Mouse (Mus musculus) stomach, embryonic 16.5 days (tissue): ENCODE measurements around the gene Arhgef5. TPM values are rescaled to one million over a fixed set of nuclear protein-coding genes. Genes with fewer than 3 reads are reported as not detected.
A peak's percentile ranks its signal among the peaks of the same experiment; 100 is the strongest.

Source experiments
- ATAC-seq: fragments of 200-750 bp; cut with Nextera tagmentation; 2 replicates; pipeline ENCODE4 v1.8.0; 2017; ENCODE audit warnings: moderate number of reproducible peaks, moderate TSS enrichment; ENCODE audit not compliant: insufficient read depth, low FRiP score
- H3K27ac ChIP-seq: fragments of 300-500 bp; sonication (generic); 2 replicates; pipeline ENCODE4 v1.5.1; 2014; ENCODE audit warnings: low read length
- H3K27me3 ChIP-seq: fragments of 300-500 bp; sonication (generic); 2 replicates; pipeline ENCODE4 v1.6.1; 2014; ENCODE audit warnings: low read length, control low read depth, mixed read lengths; ENCODE audit not compliant: control insufficient read depth, insufficient read depth
- H3K36me3 ChIP-seq: fragments of 300-500 bp; sonication (generic); 2 replicates; pipeline ENCODE4 v1.6.1; 2014; ENCODE audit warnings: low read length; ENCODE audit not compliant: control insufficient read depth, insufficient read depth
- H3K4me1 ChIP-seq: fragments of 300-500 bp; sonication (generic); 2 replicates; pipeline ENCODE4 v1.6.1; 2014; ENCODE audit warnings: low read length, control low read depth, mixed read lengths; ENCODE audit not compliant: control insufficient read depth, insufficient read depth
- H3K4me2 ChIP-seq: fragments of 300-500 bp; sonication (generic); 2 replicates; pipeline ENCODE4 v1.6.1; 2014; ENCODE audit warnings: low read depth, low read length, mixed read lengths
- H3K4me3 ChIP-seq: fragments of 300-500 bp; sonication (generic); replicated peaks from 2 replicates; pipeline ENCODE4 v1.5.1; 2014; ENCODE audit warnings: mild to moderate bottlenecking, low read length
- H3K9ac ChIP-seq: fragments of 300-500 bp; sonication (generic); 2 replicates; pipeline ENCODE4 v1.6.1; 2014; ENCODE audit warnings: low read length
- H3K9me3 ChIP-seq: fragments of 300-500 bp; sonication (generic); replicated peaks from 2 replicates; pipeline ENCODE4 v1.6.1; 2016; ENCODE audit warnings: low read length, control low read depth; ENCODE audit not compliant: control insufficient read depth
- WGBS: fragments of 180-500 bp; shearing (Covaris S2); extraction: QIAGEN DNeasy Blood & Tissue Kit; methylation state at CpG from one replicate; pipeline ENCODE4 v1.1.7; 2014; 5-methylcytosine and 5-hydroxymethylcytosine counted together
- polyA plus RNA-seq: library from polyadenylated mRNA; unstranded; fragments of >200 nt; fragmentation: Nextera tagmentation; extraction: Ambion mirVana; gene quantifications from 2 replicates; pipeline ENCODE4 v1.2.1, GENCODE M21; 2015

Gene Arhgef5
- polyA plus RNA-seq, 1 experiment from 2014 or later = 21.0 TPM

GRCm38 (mm10) chr6:43309454-43309853, 44.1 kb downstream of the Arhgef5 start, which contains the start of gene Nobox:
Nobox (minus strand) TSS chr6:43309554.
- WGBS = 65% methylated on average over 16 of the region's 16 CpGs
- Histone ChIP-seq H3K27me3 (no peaks in the 10 kb centered on the region), H3K4me1 (no peaks in the 10 kb centered on the region), H3K9me3 (no peaks in the 10 kb centered on the region), H3K9ac (no peak within 1 kb of the TSS), H3K4me2 (no peak within 1 kb of the TSS), H3K27ac (0 out of 2 replicates have a peak within 1 kb of the TSS, but pooled peaks have one; percentile 14), H3K36me3 (no peaks in the 10 kb centered on the region), H3K4me3 (no peak within 1 kb of the TSS)
- no peak; the same call in 1 of the 2 replicates for ATAC-seq

GRCm38 (mm10) chr6:43310071-43310470, 44.7 kb downstream of the Arhgef5 start:
- no peaks in the 10 kb centered on the region for H3K36me3 ChIP-seq
- no peak for ATAC-seq
- no peaks in the 10 kb centered on the region for H3K9me3 ChIP-seq
- H3K27ac ChIP-seq = no peak overlapping the region
- H3K27me3 ChIP-seq = no peaks in the 10 kb centered on the region
- no peak overlapping the region for H3K4me3 ChIP-seq
- no peak overlapping the region for H3K9ac ChIP-seq
- no peak overlapping the region for H3K4me2 ChIP-seq
- WGBS = 37% methylated on average over 6 of the region's 6 CpGs
- no peaks in the 10 kb centered on the region for H3K4me1 ChIP-seq

GRCm38 (mm10) chr6:43312546-43312945, 47.2 kb downstream of the Arhgef5 start:
- Histone ChIP-seq H3K4me3 (no peak overlapping the region), H3K4me1 (no peaks in the 10 kb centered on the region), H3K9me3 (no peaks in the 10 kb centered on the region), H3K27me3 (no peaks in the 10 kb centered on the region), H3K4me2 (no peak overlapping the region), H3K27ac (no peak overlapping the region), H3K9ac (no peak overlapping the region), H3K36me3 (no peaks in the 10 kb centered on the region)
- no peak for ATAC-seq

GRCm38 (mm10) chr6:43312961-43313656, 47.7 kb downstream of the Arhgef5 start:
- H3K4me3 ChIP-seq = no peak overlapping the region
- H3K9me3 ChIP-seq = no peaks in the 10 kb centered on the region
- 60% methylated on average over 8 of the region's 8 CpGs for WGBS
- no peak overlapping the region for H3K27ac ChIP-seq
- no peaks in the 10 kb centered on the region for H3K36me3 ChIP-seq
- H3K9ac ChIP-seq = no peak overlapping the region
- no peaks in the 10 kb centered on the region for H3K27me3 ChIP-seq
- no peak for ATAC-seq
- no peaks in the 10 kb centered on the region for H3K4me1 ChIP-seq
- H3K4me2 ChIP-seq = no peak overlapping the region

GRCm38 (mm10) chr6:43333479-43333878, 68.1 kb downstream of the Arhgef5 start:
- Histone ChIP-seq H3K9me3 (no peaks in the 10 kb centered on the region), H3K9ac (no peak overlapping the region), H3K36me3 (no peaks in the 10 kb centered on the region), H3K4me1 (peaks cover 4% of the 10 kb centered on the region; the same call in 1 of the 2 replicates), H3K4me3 (no peak overlapping the region), H3K27ac (no peak overlapping the region), H3K4me2 (no peak overlapping the region), H3K27me3 (no peaks in the 10 kb centered on the region)
- WGBS = 61% methylated on average over 4 of the region's 4 CpGs
- ATAC-seq = no peak

GRCm38 (mm10) chr6:43335619-43336234, 70.3 kb downstream of the Arhgef5 start:
- H3K27ac ChIP-seq = no peak overlapping the region
- no peak overlapping the region for H3K9ac ChIP-seq
- 47% methylated on average over 3 of the region's 3 CpGs for WGBS
- no peak for ATAC-seq
- H3K9me3 ChIP-seq = no peaks in the 10 kb centered on the region
- peaks cover 5% of the 10 kb centered on the region; the same call in 1 of the 2 replicates for H3K4me1 ChIP-seq
- no peak overlapping the region for H3K4me2 ChIP-seq
- no peaks in the 10 kb centered on the region for H3K27me3 ChIP-seq
- H3K36me3 ChIP-seq = no peaks in the 10 kb centered on the region
- no peak overlapping the region for H3K4me3 ChIP-seq

GRCm38 (mm10) chr6:43337491-43337961, 72.1 kb downstream of the Arhgef5 start:
- Histone ChIP-seq H3K27ac (no peak overlapping the region), H3K4me3 (no peak overlapping the region), H3K9ac (no peak overlapping the region), H3K36me3 (no peaks in the 10 kb centered on the region), H3K4me1 (peaks cover 7% of the 10 kb centered on the region; the same call in 1 of the 2 replicates), H3K9me3 (no peaks in the 10 kb centered on the region), H3K4me2 (no peak overlapping the region), H3K27me3 (no peaks in the 10 kb centered on the region)
- peak; percentile 91 for ATAC-seq
- WGBS = 31% methylated on average over 10 of the region's 10 CpGs

- peak; percentile 61; the same call in 1 of the 2 replicates for ATAC-seq
- WGBS = 36% methylated on average over 2 of the region's 2 CpGs
- no peaks in the 10 kb centered on the region for H3K36me3 ChIP-seq
Measured at GRCm38 (mm10) chr6:43338804-43339203, 73.4 kb downstream of the Arhgef5 start.

More at GRCm38 (mm10) chr6:43338804-43339203, 73.4 kb downstream of the Arhgef5 start:
- Histone ChIP-seq H3K9me3 (no peaks in the 10 kb centered on the region), H3K4me2 (no peak overlapping the region), H3K4me1 (peaks cover 8% of the 10 kb centered on the region; the same call in 1 of the 2 replicates), H3K27ac (no peak overlapping the region), H3K27me3 (no peaks in the 10 kb centered on the region), H3K4me3 (no peak overlapping the region), H3K9ac (no peak overlapping the region)
